Mouse (Mus musculus) mesoderm, embryonic 11.5 days (tissue): ENCODE results near the gene Nptn.

Experiments used
- DNase-seq: peaks from one replicate; pipeline ENCODE4 v3.0.0-alpha.2; 2012; ENCODE audit warnings: low read depth, low spot score

Nptn gene

DNA sequence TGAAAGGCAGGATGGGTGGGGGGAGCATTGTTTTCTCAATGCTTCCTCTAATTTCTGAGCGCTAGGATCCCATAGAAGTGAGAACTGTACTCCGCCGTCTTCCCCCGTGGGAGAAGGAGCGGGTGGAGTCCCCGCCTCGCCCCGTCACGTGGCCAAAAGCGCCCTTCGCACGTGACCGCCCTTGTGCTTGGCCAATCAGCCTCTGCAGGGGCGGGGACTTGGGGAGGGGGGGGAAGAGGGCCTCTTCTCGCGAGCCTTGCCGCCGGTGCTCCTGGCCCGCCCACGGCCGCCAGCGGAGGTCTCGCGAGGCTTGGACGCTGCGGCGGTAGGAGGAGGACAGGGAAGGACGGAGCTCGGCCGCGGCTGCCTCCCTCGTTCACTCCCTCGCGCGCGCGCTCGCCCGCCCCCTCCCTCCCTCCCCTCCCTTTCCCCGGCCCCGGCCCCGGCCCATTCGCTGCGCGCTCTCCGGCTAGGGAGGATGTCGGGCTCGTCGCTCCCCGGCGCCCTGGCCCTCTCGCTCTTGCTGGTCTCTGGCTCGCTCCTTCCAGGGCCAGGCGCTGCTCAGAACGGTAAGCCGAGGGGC is at the start of gene Nptn:
Gene Nptn, plus strand, starts transcription at position 283 of the 583 bp plus-strand sequence.
- peak; percentile 99 for DNase-seq

DNA sequence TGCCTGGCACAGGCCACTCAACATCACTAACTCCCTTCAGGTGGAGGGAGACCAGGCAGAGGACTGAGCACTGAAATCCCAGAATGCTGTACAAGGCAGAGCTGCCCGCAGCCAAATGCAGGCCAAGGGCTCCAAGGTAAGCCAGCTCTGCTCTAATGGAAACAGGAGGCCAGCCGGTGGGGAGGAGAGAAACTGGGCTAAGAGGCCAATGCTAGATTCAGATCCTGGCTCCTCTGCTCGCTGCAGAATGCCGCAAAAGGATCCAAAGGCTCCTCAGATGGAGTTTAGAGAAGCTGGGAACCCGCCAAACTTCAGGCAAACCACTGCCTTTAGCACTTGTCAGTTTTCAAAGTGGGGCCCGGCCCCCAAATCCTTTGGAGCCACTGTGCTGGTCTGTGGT is 48.7 kb upstream of the Nptn start:
- no peak for DNase-seq

DNA sequence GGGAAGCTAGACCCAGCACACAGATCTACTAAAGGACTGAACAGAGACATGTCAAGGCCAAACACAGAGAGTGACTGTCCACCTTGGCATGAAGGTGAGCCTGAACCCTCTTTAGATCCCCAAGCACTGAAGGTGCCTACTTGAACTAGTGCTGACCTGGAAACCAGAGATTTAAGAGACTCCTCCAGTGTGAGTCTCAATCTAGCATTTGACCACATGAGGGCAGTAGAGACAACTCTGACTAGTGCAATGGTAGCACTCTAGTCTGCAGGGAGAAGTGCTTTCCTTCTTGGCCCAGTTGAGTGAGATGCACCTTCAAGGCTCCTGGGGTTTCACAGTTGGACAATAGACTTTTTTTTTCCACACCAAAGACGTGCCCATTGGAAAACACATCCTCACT is 47.3 kb upstream of the Nptn start:
- DNase-seq = peak; percentile 69

DNA sequence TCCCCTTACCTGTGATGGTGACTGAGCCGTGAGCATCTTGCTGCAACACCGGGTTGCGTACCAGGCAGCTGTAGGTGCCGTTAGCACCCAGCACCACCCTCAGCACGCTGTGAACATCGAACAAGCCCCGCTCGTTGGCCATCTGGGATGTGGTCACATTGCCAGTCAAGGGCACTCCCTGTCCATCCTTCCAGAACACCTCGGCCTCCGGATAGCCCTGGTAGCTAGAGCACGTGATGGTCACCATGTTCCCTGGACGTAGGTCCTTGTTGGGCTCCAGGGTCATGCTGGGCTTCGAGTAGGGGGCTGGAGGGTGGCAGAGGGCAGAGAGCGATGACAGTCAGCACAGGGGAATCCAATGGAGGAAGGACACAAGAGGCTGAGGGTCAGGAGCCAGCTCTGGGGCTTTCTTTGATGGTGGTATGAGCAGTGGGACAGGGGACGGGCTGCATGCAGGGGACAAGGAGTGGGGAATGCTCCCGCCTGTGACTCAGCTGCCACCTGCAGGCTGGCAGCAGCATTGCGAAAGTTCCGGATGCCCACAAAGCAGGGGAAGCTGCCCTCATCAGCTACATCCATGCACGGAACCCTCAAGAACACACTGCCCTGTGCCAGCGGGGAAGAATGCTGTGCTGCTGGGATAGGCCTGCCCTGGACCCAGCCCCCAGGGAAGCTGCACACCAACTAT is 46.4 kb upstream of the Nptn start:
- DNase-seq = peak; percentile 49

DNA sequence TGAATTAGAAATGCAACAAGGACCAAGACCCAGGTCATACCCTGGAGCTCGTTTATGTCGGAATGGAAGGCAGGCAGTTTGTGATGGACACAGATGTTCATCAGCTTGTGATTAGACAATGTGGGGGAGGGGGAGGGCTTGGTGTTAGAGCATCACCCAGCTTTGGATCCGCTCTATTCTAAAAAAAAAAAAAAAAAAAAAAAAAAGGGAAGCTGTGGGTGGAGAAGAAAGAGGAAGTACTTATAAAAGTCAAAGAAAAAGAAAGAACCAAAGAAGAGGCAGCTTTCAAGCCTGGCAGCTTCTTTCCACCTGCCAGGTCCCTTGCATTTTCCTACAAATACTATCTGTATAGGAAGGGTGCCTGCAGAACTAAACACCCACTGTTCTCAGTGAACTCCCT is 44.3 kb upstream of the Nptn start:
- no peak for DNase-seq

GRCm38 (mm10) chr9:58539886-58540285 is 42.2 kb upstream of the Nptn start:
- peak; percentile 78 for DNase-seq

DNA sequence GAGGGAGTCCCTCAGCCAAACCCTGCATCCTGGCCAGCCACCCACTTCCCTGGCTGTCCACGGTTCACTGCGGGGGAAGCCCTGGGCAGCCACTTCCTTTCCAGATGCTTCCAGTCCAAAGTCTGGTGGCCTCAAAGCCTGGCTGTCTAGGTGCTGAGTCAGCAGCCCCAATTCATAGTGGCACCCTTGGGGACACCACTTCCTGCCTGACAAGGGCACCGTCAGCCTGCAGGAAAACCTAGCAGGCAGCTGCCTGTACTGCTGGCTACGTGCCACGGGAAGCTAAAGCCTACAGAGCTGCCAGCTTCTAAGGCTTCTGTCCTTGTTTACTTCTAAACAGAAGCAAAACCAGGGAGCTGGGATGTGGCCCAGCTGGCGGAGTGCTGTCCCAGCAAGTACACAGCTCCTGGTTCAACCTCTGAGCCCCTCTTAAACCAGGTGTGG is 40.1 kb upstream of the Nptn start:
- peak; percentile 49 for DNase-seq

DNA sequence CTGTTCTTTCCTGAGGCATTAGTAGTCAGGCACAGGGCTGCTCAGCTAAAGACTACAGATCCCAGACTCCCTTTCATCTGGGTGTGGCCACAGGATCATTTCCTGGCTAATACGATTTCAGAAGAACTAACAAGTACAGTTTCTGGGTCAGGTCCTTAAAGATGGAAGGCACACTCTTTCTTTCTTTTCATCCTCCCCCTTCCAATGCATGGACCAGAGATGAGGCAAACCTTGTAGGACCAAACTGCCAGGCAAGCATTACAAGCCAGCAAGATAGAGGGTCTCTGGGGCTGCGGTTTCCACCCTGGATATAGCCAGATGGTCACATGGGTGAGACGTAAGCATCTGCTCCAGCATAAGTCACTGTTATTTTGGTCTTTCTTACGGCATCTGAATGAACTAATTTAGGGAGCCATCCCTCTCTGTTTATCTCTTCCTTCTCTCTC is 37.1 kb upstream of the Nptn start:
- DNase-seq = no peak

DNA sequence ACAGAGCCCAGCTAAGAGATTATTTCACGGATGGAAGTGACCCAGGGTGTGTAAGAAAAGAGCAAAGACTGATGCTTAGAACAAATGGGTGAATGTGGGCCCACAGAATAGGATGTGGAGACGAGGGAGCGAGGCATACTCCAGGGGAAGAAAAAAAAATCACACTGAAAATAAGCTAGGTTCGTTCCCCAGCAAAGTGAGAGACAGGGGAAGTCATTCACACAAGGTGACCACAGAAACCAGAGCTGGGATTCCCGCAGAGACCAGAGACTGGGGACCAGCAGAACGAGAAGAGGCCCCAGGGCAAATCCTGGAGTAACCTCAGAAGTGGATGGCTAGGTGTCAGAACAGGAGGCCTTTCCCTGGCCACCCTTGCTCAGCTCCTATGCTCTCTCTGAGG is 36.6 kb upstream of the Nptn start:
- no peak for DNase-seq

GRCm38 (mm10) chr9:58546630-58547360 is 35.2 kb upstream of the Nptn start:
- no peak for DNase-seq

- DNase-seq = no peak
Measured at GRCm38 (mm10) chr9:58548897-58549296, 33.1 kb upstream of the Nptn start.

- DNase-seq = no peak
Measured at GRCm38 (mm10) chr9:58549694-58550093, 32.3 kb upstream of the Nptn start.

- DNase-seq = no peak
Measured at GRCm38 (mm10) chr9:58550928-58551327, 31.1 kb upstream of the Nptn start.

DNA sequence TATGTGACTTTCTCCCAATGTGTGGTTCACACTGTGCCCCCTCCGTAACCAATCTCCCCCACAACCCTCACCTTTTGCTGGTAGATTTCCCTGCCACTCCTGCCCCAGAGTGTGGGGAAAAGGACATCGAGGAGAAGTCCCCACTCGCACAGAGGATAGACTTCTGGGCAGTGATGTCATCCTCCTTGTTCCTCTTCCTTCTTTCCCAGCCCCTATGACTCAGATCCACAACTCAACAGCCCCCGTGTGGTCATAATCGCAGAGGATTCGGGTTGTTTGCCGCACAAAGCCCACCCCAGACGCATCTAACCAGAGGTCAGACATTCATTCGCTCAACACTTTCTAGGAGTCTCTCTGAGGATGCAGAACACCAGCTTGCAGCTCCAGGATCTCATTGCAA is 30.0 kb upstream of the Nptn start:
- no peak for DNase-seq

DNA sequence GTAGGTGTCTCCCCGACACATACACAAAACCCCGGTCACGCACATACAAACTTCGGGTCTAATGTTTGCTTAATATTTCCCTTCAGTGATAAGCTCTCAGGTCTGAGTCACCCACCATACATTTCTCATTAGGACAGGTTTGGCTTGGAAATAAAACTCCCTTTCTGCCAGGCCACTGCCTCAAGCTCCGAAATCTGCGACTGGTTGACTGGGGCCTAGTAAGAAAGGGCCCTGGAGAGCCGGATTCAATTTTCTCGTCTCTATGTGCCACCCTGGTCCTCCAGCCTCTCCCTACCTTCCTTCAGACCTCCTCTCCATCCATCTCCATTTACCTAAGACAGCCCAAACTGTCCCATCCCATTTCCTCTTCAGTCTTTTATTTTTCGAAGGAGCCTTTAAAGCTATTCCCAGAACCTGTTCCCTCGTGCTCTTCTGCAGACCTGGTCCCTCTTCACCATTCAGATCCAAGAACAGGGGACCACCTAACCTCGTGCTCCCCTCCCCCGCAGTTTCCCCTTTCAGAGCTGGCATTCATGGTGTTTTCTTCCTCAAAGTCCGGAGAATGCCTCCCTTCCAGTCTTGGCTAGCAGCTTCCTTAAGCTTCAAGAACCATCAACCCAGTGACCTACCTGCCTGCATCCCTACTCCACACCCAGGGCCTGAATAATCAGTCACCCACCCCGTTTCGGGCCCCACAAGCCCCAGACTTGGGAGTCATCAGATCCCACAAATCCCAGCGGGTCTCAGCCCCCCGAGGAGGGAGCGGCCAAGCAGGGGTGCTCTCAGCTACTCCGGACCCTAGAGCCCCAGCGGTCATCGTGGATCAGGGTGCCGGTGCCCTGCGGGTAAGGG is 27.8 kb upstream of the Nptn start:
- peak; percentile 50 for DNase-seq

DNA sequence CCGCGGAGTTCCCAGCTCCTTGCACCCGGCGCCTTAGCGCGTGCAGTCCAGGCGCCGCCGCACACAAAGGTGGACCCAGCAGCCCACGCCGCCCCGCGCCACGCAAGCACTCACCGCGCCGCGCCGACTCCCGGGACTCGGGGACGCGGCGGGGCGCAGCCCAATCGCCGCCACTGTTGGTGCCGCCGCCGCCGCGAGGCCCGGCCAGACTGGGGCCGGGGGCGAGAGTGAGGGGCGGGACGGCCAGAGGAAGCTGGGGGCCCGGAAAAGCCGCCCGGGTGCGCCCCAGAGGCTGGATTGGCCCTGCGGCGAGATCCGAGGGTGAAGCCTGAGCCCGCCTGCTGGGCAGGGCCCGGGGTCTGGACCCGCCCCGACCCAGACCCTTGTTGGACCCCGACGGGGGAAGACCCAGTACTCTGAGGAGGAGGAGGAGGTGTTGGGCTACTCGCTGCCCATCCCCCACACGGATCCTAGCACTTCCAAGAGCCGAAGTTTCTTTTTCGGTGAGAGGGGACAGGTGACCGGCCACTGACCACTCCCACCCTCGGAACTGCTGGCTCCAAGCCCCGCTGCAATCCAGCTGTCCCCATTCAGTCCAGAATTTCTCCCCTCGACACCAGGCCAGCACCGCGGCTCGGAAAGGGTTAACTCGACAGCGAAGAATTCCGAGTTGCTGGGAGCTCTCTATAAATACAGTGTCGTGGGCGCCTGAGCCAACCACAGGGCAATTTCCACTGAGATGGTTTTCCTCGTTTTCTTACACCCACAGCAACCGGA is 26.9 kb upstream of the Nptn start, which contains the start of gene Cd276:
Gene Cd276, minus strand, starts transcription at position 530 of the 777 bp plus-strand sequence.
- peak; percentile 85 for DNase-seq

DNA sequence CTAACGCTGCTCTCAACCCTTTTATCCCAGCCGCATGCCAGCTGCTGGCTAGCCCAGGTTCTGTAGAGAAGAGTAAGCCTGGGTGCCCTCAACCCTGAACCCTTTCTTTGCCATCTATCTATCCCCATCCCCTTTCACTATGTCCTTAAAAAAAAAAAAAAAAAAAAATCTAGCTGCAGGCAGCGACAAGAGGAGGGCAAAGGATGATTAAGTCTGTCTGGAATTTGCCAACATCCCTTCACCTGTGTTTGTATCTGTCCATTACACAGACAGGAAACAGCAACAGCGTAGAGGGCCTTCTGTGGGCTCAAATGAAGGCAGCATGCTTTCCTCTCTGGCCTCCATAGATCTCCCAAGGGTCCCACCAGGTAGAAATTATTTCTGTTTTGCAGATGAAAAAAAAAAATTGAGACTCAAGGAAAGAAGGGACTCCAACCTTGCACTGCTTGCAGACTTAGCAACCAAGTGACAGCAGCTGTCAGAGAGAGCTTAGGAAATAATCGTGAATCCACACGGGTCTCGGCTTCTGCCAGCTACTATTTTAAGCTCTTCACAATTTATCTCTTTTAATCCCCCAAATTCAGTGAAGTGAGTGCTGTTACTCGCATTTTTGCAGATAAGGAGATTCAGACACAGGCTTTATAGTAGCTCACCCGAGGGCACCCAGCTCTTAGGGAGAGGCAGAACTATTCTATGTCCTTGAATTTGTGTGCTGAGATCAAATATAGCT is 26.2 kb upstream of the Nptn start:
- no peak for DNase-seq

- DNase-seq = no peak
Measured at GRCm38 (mm10) chr9:58556627-58557026, 25.4 kb upstream of the Nptn start.

DNA sequence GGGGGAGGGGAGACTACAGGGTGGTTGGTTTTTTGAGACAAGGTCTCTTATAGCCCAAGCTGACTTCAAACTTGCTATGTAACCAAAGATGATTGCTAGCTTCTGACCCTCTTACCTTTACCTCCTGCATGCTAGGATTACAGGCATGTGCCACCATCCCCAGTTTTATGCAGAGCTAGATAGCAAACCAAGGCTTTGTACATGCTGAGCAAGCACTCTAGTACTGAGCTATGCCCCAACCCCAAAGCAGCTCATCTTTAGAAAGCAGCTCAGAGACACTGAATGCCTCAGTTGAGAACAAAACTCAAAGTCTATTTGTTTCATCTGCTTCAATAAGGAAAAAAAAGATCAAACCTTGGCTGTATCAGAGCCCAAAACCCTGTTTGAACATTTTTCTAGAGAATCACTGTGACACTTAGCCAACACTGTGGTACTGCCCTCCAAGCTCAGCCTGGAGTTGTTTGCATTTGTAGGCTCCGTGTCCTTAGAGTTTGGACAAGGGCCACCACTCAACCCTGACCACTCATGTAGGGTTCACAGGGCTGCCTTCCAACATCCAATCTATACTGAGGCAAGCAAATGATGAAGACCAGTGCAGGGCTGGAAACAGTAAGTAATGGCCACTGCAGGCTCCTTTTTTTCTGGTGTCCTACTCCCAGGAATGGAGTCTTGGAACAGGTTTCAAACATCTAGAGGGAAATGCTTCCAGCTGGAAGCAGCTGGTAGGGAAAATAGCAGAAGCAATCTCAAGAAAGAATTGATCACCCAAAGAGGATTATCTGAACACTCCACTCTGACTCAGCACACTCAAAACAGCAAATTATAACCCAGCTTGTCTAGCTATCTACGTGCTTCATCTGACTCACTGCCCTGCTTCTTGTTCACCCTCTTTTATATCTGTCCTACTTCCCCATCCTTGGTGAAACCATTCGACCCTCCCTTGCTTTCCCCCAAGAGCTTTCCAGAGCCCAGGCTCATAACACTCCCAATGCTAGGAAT is 24.3 kb upstream of the Nptn start:
- DNase-seq = no peak
